Mouse (Mus musculus) thymus, adult 2 months (tissue): Measurements from ENCODE around the gene St13. TPM values are rescaled to one million over a fixed set of nuclear protein-coding genes. Genes with fewer than 3 reads are reported as not detected.

Source experiments
- DNase-seq: peaks from one replicate; pipeline ENCODE4 v3.0.0; 2021
- H3K27ac ChIP-seq: fragments of 200-500 bp; 2 replicates; pipeline ENCODE4 v1.5.1; 2012; ENCODE audit warnings: low read length, control low read depth; ENCODE audit not compliant: control insufficient read depth, insufficient read depth
- H3K27me3 ChIP-seq: fragments of 200-500 bp; 2 replicates; pipeline ENCODE4 v1.6.1; 2012; ENCODE audit warnings: mild to moderate bottlenecking, low read length, moderate library complexity, mixed read lengths; ENCODE audit not compliant: control insufficient read depth, insufficient read depth
- H3K36me3 ChIP-seq: fragments of 200-500 bp; 2 replicates; pipeline ENCODE4 v1.6.1; 2012; ENCODE audit warnings: mild to moderate bottlenecking, low read length, moderate library complexity; ENCODE audit not compliant: control insufficient read depth, insufficient read depth
- H3K4me1 ChIP-seq: fragments of 200-500 bp; replicated peaks from 2 replicates; pipeline ENCODE4 v1.6.1; 2012; ENCODE audit warnings: low read length; ENCODE audit not compliant: control insufficient read depth, insufficient read depth
- H3K4me3 ChIP-seq: fragments of 200-500 bp; 2 replicates; pipeline ENCODE4 v1.5.1; 2012; ENCODE audit warnings: mild to moderate bottlenecking, low read length, control low read depth, moderate library complexity; ENCODE audit not compliant: control insufficient read depth, insufficient read depth
- CTCF ChIP-seq: fragments of 200-500 bp; IDR thresholded peaks from 2 replicates; pipeline ENCODE4 v1.5.1; 2012; ENCODE audit warnings: mild to moderate bottlenecking, control low read depth, low read length, moderate library complexity, borderline replicate concordance; ENCODE audit not compliant: control insufficient read depth, poor library complexity, insufficient read depth; ENCODE audit errors: extremely low read depth
- POLR2A ChIP-seq: fragments of 200-500 bp; IDR thresholded peaks from 2 replicates; pipeline ENCODE4 v1.6.1; 2012; ENCODE audit warnings: mild to moderate bottlenecking, low read length, control low read depth, moderate library complexity; ENCODE audit not compliant: control insufficient read depth, poor library complexity, insufficient read depth; ENCODE audit errors: extremely low read depth
- WGBS: fragments of 180-500 bp; shearing (Covaris S2); methylation state at CpG from one replicate; pipeline ENCODE4 v1.1.7; 2018; 5-methylcytosine and 5-hydroxymethylcytosine counted together
- polyA plus RNA-seq: library from polyadenylated mRNA; depleted of rRNA; stranded (reverse); fragments of >200 nt; gene quantifications from 2 replicates; pipeline ENCODE4 v1.2.3, GENCODE M21; 2012

The St13 gene
- polyA plus RNA-seq, 1 experiment = 20.5 TPM

DNA sequence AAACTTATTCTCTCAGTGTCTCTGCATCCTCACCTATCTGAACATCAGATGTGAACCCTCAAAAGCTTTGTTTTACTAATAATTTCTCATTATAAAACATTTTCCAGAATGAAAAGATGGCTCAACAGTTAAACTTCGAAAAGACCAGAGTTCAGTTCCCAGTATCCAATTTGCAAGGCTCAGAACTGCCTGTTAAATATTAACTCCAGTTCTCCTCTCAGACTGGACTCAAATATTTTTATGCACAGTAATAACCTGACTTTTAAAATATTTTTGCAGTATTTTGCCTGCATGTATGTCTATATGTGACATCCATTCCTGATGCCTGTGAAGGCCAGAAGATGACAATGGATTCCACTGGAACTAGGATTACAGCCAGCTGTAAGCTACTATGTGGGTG lies 31.3 kb downstream of the St13 start:
- H3K4me3 ChIP-seq = no peak overlapping the region
- 100% methylated on average over 1 of the region's 1 CpGs for WGBS
- no peak overlapping the region for H3K27ac ChIP-seq
- H3K27me3 ChIP-seq = no peaks in the 10 kb centered on the region
- no peaks in the 10 kb centered on the region for H3K4me1 ChIP-seq
- TF ChIP-seq CTCF (no peak), POLR2A (no peak)
- DNase-seq = no peak
- H3K36me3 ChIP-seq = peaks cover 55% of the 10 kb centered on the region

DNA sequence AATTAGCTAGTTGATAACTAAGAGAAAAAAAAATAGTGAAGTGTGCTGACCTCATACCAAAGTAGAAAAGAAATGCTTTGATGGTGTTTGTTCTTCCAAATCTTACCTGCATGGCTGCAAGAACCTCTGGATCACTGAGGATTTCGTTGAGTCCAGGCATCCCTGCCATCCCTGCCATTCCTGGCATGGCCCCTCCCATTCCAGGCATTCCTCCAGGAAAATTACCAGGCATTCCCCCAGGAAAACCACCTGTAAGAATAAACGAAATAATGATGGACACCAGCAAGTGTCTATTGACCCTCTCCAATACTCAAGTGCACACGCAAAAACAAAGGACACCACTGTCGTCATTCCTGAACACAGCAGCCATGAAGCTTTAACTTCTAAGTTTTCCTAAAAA lies 33.6 kb downstream of the St13 start:
- H3K36me3 ChIP-seq = peaks cover 52% of the 10 kb centered on the region
- H3K4me1 ChIP-seq = peaks cover 2% of the 10 kb centered on the region; the same call in 1 of the 2 replicates
- WGBS = 93% methylated on average over 4 of the region's 4 CpGs
- no peak for TF ChIP-seq POLR2A
- no peak overlapping the region for H3K27ac ChIP-seq
- DNase-seq = no peak
- no peaks in the 10 kb centered on the region for H3K27me3 ChIP-seq
- H3K4me3 ChIP-seq = no peak overlapping the region

- WGBS = 92% methylated on average over 8 of the region's 8 CpGs
- H3K4me3 ChIP-seq = no peak overlapping the region
- TF ChIP-seq CTCF = no peak
- no peak for TF ChIP-seq POLR2A
- H3K36me3 ChIP-seq = peaks cover 43% of the 10 kb centered on the region
- H3K27me3 ChIP-seq = no peaks in the 10 kb centered on the region
- no peak for DNase-seq
- H3K27ac ChIP-seq = no peak overlapping the region
- H3K4me1 ChIP-seq = peaks cover 2% of the 10 kb centered on the region; the same call in 1 of the 2 replicates
These were observed 34.6 kb downstream of the St13 start for GRCm38 (mm10) chr15:81365246-81365645.

- H3K27ac ChIP-seq = no peak overlapping the region
- no peak overlapping the region for H3K4me3 ChIP-seq
- DNase-seq = no peak
- peaks cover 2% of the 10 kb centered on the region; the same call in 1 of the 2 replicates for H3K4me1 ChIP-seq
- peaks cover 33% of the 10 kb centered on the region for H3K36me3 ChIP-seq
- no peaks in the 10 kb centered on the region for H3K27me3 ChIP-seq
- no peak for TF ChIP-seq POLR2A
- no peak for TF ChIP-seq CTCF
- WGBS = 96% methylated on average over 1 of the region's 1 CpGs
These were observed 35.6 kb downstream of the St13 start for GRCm38 (mm10) chr15:81364271-81364670.

- Histone ChIP-seq H3K27ac (no peak overlapping the region), H3K36me3 (peaks cover 24% of the 10 kb centered on the region), H3K4me3 (no peak overlapping the region), H3K27me3 (no peaks in the 10 kb centered on the region), H3K4me1 (peaks cover 2% of the 10 kb centered on the region; the same call in 1 of the 2 replicates)
- no peak for TF ChIP-seq POLR2A
- no peak for TF ChIP-seq CTCF
- DNase-seq = no peak
- WGBS = 89% methylated on average over 1 of the region's 1 CpGs
These were observed 37.4 kb downstream of the St13 start for GRCm38 (mm10) chr15:81362501-81362900.

- H3K27ac ChIP-seq = peak overlapping the region; percentile 42
- DNase-seq = no peak
- peaks cover 2% of the 10 kb centered on the region; the same call in 1 of the 2 replicates for H3K4me1 ChIP-seq
- no peak for TF ChIP-seq CTCF
- no peak for TF ChIP-seq POLR2A
- no peak overlapping the region for H3K4me3 ChIP-seq
- 68% methylated on average over 10 of the region's 10 CpGs for WGBS
- no peaks in the 10 kb centered on the region for H3K27me3 ChIP-seq
- H3K36me3 ChIP-seq = peaks cover 21% of the 10 kb centered on the region
These were observed 38.4 kb downstream of the St13 start for GRCm38 (mm10) chr15:81361417-81362015.

DNA sequence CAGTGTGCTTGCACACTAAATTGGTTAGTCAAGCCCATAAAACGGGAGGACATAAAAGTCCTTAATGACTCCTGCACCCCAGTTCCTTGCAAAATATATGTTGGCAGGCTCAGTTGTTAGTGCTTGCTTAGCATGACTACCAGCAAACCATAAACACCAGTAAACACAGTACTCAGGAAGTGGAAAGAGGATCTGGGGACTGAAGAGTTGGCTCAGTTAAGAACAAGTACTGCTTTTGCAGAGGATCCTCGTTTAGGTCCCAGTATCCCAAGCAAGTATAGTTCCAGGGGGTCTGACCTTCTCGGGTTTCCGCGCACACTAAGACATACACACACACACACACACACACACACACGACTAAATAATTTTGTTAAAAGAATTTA lies 38.9 kb downstream of the St13 start:
- H3K4me1 ChIP-seq = peaks cover 2% of the 10 kb centered on the region; the same call in 1 of the 2 replicates
- peaks cover 16% of the 10 kb centered on the region for H3K36me3 ChIP-seq
- no peaks in the 10 kb centered on the region for H3K27me3 ChIP-seq
- DNase-seq = no peak
- peak overlapping the region; percentile 48 for H3K27ac ChIP-seq
- TF ChIP-seq POLR2A = no peak
- TF ChIP-seq CTCF = no peak
- WGBS = 31% methylated on average over 6 of the region's 6 CpGs
- no peak overlapping the region for H3K4me3 ChIP-seq
